Mouse (Mus musculus): ENCODE data around the gene Mrpl21.

DNA sequence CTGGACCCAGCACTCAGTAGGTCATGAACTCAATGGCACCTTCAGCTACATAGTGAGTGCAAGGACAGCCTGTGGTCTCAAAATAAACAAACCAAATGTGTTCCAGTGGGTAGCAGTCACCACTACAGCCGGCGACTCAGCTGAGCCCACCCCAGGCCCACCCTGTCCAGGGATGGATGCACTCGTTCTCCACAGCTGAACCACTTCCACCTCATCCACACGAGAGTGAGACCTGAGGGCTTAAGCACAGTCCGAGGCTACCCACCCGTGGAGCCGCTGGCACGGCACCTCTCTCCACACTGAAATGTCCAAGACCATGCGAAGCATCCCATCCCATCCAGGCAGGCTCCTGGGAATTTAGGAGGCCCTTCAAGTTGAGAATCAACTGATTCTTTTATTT, 13.4 kb upstream of the Mrpl21 start:
- TF ChIP-seq CTCF (IDR thresholded peaks at IDR 0.05; ENCODE audit: low read depth): no peak
- TF ChIP-seq EP300 (optimal IDR thresholded peaks at IDR 0.05): no peak

Measured in stomach, postnatal 0 days (tissue).